Mouse (Mus musculus): ENCODE data around the gene Lax1.

- no peak for TF ChIP-seq CTCF (IDR thresholded peaks at IDR 0.05; ENCODE audit: low read depth)
- no peak for TF ChIP-seq EP300 (IDR thresholded peaks at IDR 0.05; ENCODE audit: low read depth)
These were observed 6.0 kb upstream of the Lax1 start for GRCm38 (mm10) chr1:133695901-133696300.
